Mouse (Mus musculus) cerebellum, adult 9-10 months (tissue): ENCODE results near the gene Gm37240.
A peak's percentile ranks its signal among the peaks of the same experiment; 100 is the strongest.
"Not testable (repeated sequence)": the region's sequence is repeated elsewhere in the genome, so short reads cannot be mapped to it uniquely, and the experiment has no call there.

Experiments
- DNase-seq: peaks from one replicate; pipeline ENCODE4 v3.0.0; 2022

Gene Gm37240

DNA sequence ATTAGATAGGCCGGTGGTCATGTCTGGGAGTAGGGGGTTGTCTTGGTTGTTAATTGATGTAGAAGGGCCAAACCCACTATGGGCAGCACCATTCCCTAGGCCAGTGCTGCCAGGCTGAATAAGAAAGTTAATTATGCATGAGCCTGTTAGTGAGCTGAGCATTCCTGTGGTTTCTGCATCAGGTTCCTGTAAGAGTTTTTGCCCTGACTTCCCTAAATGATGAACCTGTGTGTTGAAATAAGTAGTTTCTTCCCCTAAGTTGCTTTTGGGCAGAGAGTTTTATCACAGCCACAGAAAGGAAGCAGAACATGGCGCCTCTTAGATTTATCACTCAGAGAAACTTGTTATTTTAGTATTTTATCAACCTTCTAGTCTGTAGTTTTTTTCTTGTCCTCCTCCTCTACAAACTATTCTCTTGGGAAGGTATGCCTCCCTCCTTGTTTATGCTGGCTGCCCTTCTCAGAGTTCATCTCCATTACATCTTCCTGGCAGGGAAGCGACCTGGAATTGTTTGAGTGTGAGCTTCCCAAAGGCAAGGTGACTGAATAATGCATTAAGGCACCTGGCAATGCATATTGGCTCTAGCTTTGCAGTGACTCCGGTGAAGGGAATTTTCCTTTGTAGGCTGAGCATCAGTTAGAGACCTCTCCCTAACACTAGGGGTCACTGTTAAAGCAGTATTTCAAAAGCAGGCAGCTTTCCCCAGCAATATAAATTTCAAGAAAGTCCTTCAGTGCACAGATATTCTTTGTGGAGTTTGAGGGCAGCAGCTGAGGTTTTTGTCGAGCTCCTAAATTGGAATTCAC, 1272.1 kb downstream of the Gm37240 start:
- DNase-seq = peak; percentile 49

- no peak for DNase-seq
These were observed 1277.1 kb downstream of the Gm37240 start for GRCm38 (mm10) chr3:84610183-84610710.

- no peak for DNase-seq
These were observed 1284.1 kb downstream of the Gm37240 start for GRCm38 (mm10) chr3:84603212-84603611.

GRCm38 (mm10) chr3:84602759-84603158, 1284.6 kb downstream of the Gm37240 start:
- DNase-seq = no peak

DNA sequence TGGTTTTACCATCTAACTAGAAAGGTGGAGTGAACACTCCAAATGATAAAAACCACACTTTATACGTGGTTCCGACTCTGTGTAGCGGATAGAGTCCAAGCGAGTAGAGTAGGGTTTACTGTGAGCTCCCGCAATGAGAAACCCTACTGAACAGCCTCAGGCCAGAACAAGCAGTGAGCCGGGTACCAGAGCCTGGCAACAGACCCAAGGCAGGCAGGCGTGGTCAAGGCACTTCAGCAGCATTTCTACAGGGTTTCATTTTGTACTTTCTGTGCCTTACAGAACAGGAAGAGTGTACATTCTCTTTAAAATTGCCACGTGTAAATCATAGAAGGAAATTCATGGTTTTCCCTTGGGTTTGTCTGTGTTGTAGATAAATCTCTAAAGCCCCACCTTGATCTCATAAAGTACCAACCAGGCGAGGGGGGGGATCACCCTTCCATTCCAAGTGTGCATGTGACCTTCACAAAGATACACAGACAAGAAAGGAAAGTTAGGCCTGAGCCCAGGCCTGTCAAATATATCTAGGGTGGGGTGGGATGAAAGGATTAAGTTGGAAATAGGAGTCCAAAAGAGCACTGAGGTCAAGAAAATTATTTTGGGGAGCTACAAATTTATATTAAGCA, 1285.3 kb downstream of the Gm37240 start:
- DNase-seq = no peak

- DNase-seq = no peak
These were observed 1288.6 kb downstream of the Gm37240 start for GRCm38 (mm10) chr3:84598756-84599155.

DNA sequence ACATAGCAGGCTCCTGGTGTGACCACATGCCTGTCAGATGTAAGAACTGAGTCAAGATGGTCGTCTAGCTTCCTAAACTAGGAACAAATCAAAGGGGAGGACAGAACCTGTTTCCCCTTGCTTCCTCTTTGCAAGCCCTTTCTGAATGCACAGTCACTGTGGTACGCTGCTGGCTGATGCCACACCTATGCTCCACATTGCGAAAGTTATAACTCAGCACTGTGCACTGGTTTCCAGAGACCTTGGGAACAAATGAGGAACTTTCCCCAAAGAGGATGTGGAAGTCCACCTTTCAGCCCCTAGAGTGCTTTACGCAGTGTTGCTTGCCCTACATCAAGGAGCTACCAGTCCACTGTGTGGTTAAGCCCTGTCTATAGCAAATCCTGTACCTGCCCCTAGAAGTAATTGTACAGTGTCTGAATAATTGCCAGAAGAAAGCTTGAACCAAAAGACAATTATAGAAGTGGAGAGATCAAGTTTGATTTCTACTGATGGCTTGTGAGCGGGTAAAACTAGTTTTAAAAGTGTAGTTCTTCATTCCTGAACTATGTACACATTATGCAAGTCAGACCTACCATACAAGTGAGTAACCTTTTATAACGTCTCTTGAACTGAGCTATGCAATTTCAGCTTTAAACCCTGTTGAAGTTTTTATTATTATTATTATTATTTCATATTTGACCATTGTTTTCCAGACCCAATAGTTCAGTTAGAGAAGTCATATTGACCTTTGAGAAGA, 1289.2 kb downstream of the Gm37240 start:
- DNase-seq = no peak

- DNase-seq = no peak
These were observed 1291.6 kb downstream of the Gm37240 start for GRCm38 (mm10) chr3:84595677-84596234.

DNA sequence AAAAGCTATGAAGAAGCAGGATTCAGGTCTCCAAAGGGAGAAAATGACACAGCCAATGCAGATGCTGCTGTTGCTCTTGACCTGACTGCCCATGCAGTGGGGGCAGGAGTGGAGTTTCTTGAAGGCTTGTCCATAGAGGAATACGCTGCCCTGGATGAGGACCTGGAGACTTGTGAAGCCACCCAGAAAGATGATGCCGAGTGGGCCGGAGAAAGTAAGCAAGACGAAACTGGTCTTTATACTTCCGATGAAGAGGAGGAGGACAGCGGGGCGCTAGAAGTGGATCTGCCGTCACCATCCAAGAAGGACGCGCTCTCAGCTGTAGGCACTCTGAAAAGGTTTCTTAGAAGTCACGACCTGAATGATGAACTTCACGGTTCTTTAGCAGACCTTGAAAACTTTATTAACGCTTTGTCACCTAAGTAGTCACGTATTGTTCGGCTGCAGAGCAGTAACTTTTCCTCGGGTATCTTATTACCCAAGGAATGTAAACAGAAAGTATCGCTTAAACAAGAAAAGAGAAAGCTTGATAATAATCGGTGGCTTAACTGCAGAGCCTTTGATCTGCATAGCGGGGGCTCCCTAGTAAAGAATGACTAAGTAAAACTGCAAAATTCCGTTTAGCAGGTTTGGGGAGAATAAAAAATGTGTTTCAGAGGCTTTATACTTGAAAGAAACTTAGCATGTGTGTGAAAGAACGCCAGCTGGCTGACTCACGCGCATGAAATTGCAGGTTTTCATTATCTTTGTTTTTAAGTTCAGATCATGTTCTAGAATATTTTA, 1292.2 kb downstream of the Gm37240 start:
- DNase-seq = no peak

- no peak for DNase-seq
These were observed 1294.0 kb downstream of the Gm37240 start, which contains the start of gene Tigd4 for GRCm38 (mm10) chr3:84593274-84593673. TSS of gene Tigd4 (plus strand) at chr3:84593574.

- no peak for DNase-seq
These were observed 1300.6 kb downstream of the Gm37240 start for GRCm38 (mm10) chr3:84586736-84587135.

DNA sequence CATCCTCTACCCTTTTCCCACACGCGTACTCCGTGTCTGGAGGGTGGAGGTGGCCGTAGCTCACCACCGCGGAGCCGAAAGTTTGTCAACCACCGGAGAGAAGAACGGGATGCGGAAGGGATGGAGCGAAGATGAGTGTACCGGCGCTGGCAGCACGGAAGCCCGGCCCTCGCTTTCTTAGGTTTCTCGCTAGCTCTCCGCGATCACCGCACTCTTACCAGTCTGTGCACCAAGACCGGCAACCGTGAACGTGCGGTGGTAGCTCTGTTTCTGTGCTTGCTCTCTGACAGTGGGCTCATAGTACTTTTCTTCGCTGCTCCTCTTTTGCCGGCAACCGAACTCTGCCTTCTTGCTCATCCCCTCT, 1304.4 kb downstream of the Gm37240 start:
- no peak for DNase-seq

DNA sequence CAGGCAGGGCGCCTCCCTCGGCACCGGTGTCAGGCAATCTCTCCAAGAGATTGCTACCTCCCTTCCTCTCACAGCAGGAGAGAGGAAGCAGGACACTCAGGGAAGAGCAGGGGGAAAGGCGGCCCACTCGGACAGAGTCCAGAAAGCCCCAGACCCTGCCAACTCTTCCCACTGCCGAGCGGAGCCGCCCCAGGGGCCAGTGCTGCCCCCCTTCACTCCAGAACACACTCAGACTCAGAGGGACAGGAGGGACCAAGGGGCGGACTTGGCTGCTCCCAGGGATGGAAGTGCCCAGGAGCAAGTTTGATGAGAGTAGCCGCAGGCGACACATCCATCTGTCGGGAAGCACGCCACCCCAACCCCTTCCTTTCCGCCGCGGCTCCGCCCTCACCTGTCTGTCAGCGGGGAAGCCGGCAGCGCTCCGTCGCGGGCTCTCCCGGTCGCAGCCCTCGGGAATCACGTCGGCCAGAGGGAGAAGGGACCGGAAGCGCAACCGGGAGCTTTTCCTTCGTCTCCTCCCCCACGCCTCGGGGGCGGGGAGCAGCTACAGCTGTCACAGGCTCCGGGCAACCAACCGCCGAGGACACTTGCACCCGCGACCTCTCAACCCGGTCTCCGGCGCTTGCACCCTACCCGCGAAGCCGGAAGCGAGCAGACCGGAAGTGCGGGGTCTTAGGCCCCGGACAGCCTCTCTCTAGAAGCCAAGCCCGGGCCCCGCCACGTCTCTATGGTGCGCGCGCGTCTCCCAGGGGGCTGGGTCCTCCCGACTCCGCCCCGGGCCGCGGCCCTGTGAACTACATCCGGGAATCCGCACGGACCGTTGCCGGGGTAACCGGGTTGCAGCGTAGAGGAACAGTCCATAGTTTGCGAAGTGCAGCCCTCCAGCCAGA, 1305.0 kb downstream of the Gm37240 start, which contains the start of gene Arfip1:
Gene Arfip1 (minus strand): TSS at position 603 of the 890 bp plus-strand sequence.
- DNase-seq = peak; percentile 95

DNA sequence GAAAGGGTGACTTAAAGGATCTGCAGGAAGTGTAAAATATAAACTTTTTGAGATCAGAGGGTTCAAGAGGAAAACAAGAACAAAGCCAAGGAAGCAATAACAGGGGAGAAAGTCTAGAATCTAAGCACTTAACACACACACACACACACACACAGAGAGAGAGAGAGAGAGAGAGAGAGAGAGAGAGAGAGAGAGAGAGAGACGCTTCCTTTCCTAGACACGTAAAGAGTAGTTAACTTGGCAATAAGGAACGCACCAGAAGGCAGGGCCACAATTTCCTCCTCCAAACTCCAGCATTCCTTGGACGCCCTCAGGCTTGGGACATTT, 1305.7 kb downstream of the Gm37240 start:
- no peak for DNase-seq

- DNase-seq = no peak
These were observed 1306.6 kb downstream of the Gm37240 start for GRCm38 (mm10) chr3:84580716-84581115.

DNA sequence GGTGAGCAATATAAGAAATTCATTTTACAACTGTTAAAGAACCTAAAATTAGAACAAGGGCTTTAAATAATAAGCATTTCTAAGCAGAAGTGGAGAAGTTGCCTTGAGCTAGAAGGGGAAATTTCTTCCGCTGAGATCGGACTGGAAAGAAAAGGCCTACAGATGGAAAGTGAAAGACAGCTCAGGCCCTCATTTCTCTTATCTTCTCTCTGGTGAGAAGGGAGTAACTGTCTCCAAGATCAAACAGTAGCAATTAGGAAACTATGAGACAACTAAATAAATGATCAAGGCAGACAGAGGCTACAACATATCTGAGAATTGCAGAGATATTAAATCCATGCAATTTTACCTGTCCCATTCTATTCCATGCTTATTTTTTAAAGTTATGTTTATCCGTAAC, 1316.8 kb downstream of the Gm37240 start:
- no peak for DNase-seq

GRCm38 (mm10) chr3:84569587-84569986, 1317.7 kb downstream of the Gm37240 start:
- no peak for DNase-seq

GRCm38 (mm10) chr3:84568540-84568939, 1318.8 kb downstream of the Gm37240 start:
- peak; percentile 58 for DNase-seq

DNA sequence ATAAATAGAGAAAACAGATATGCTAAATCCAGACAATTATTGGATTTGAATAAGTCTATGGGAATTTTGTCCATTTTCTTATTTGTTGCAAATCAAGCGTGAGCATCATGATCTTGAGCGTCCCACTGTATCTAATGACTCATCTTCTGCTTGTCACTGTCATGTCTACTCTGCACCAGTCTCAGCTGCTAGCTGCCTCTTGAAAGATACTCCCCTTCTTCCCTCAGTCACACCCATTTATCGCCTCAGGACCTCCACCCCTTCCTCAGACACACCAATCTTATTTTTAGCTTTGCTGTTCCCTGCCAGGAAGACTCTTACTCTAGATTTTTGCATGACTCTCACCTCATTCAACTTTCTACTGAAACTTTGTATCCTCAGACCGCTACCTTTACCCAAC, 1323.9 kb downstream of the Gm37240 start:
- no peak for DNase-seq

GRCm38 (mm10) chr3:84562911-84563310, 1324.4 kb downstream of the Gm37240 start:
- DNase-seq = not testable (repeated sequence)

DNA sequence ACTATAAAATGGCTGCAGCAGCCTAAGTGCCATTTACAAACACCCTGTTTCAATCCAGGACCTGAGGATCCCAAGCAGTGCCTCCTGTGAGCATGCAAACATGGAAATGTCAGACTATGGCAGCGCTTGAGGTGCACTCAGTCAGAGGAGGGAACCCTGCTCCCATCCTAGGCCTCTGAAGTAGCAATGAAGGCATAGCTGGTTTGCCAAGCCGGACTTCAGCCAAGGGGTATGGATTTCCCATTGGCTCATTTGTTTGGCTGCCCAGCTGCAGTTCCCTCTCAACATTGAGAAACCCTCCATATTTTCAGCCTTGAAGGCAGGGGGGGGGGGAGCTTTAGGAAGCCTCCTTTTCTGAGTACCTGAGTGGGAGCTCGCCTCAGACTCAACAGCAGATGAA, 1329.0 kb downstream of the Gm37240 start:
- DNase-seq = no peak
